Comparison of ENCODE assay signal across 8 mouse cellular contexts in genomic region chr17:55878282-55878635, GRCm38 (mm10). TPM values are rescaled to one million over a fixed set of nuclear protein-coding genes. Genes with fewer than 3 reads are reported as not detected.
DNase-seq lines count a peak whose midpoint lies in the region; ATAC-seq and TF ChIP-seq lines count a peak whose summit lies in the region.
"Not testable (repeated sequence)": the region's sequence is repeated elsewhere in the genome, so short reads cannot be mapped to it uniquely, and the experiment has no call there.

No protein-coding gene starts in this region.

- 3% methylated on average over 8 of the region's 8 CpGs for WGBS in embryonic facial prominence, embryonic 10.5 days
- WGBS in heart, adult 2 months: 1% methylated on average over 6 of the region's 8 CpGs
- WGBS in intestine, embryonic 14.5 days: under 1% methylated on average over 6 of the region's 8 CpGs
- WGBS in limb, embryonic 11.5 days: 6% methylated on average over 6 of the region's 8 CpGs
- WGBS in macrophage (ENCODE audit: missing documents): 0% methylated on average over 5 of the region's 8 CpGs

- peak overlapping the region; percentile 72 for H3K27ac ChIP-seq in embryonic facial prominence, embryonic 10.5 days (replicated peaks)
- H3K27ac ChIP-seq in heart, adult 2 months: peak overlapping the region; percentile 74
- H3K27ac ChIP-seq in intestine, embryonic 14.5 days (ENCODE audit: low read depth): peak overlapping the region; percentile 75
- not testable (repeated sequence) for H3K27ac ChIP-seq in limb, embryonic 11.5 days (replicated peaks; ENCODE audit: low read depth, low read length)
- H3K27ac ChIP-seq in macrophage: peak overlapping the region; percentile 60

- not testable (repeated sequence) for H3K9me3 ChIP-seq in embryonic facial prominence, embryonic 10.5 days; intestine, embryonic 14.5 days (ENCODE audit: control insufficient read depth, low read length); limb, embryonic 11.5 days (ENCODE audit: control insufficient read depth, low read length)

- peak overlapping the region; percentile 45; the same call in 1 of the 2 replicates for H3K9ac ChIP-seq in heart, adult 2 months (ENCODE audit: low read depth, low read length)
- H3K9ac ChIP-seq in intestine, embryonic 14.5 days (ENCODE audit: low read length): peak overlapping the region; percentile 51
- peak overlapping the region; percentile 49 for H3K9ac ChIP-seq in limb, embryonic 11.5 days (ENCODE audit: low read length)

- peak overlapping the region; percentile 68 for H3K4me2 ChIP-seq in intestine, embryonic 14.5 days (ENCODE audit: low read length)
- peak overlapping the region; percentile 56 for H3K4me2 ChIP-seq in limb, embryonic 11.5 days (ENCODE audit: low read depth, severe bottlenecking)

- peaks cover 13% of the 10 kb centered on the region for H3K4me1 ChIP-seq in embryonic facial prominence, embryonic 10.5 days
- not testable (repeated sequence) for H3K4me1 ChIP-seq in heart, adult 2 months (ENCODE audit: control insufficient read depth, insufficient read depth, low read length); intestine, embryonic 14.5 days (replicated peaks; ENCODE audit: control insufficient read depth, insufficient read depth, low read length); limb, embryonic 11.5 days (ENCODE audit: control insufficient read depth, insufficient read depth, low read length)

- TF ChIP-seq POLR2A in heart, adult 2 months (IDR thresholded peaks at IDR 0.05; ENCODE audit: insufficient read depth, low read depth, low read length): not testable (repeated sequence)

- POLR2A ChIA-PET in Patski (lab: Charles Lee): not testable (repeated sequence)

- intact Hi-C loops in heart, adult 2 months (cut with DNase I): not testable (repeated sequence)

- in situ Hi-C loops in Patski (cut with MboI; ENCODE audit: low pct_unique_long_range_greater_than_20kb): loop anchor here (5.0 kb wide), 1 partner anchor 69 kb away; the partner anchor contains the start of gene Zfp119b

- peak; percentile 1 for ATAC-seq in Patski
- not testable (repeated sequence) for ATAC-seq in intestine, embryonic 14.5 days (replicated peaks; ENCODE audit: low FRiP score, low TSS enrichment, low read depth); limb, embryonic 11.5 days (ENCODE audit: insufficient number of reproducible peaks, low FRiP score, low TSS enrichment, low read depth)

- not testable (repeated sequence) for TF ChIP-seq EP300 in heart, adult 2 months (IDR thresholded peaks at IDR 0.05; ENCODE audit: insufficient read depth, low read depth, low read length)

- not testable (repeated sequence) for H3K79me2 ChIP-seq in heart, adult 2 months (replicated peaks; ENCODE audit: control insufficient read depth, insufficient read depth, low read length)
- H3K79me2 ChIP-seq in macrophage (ENCODE audit: inconsistent target): peaks cover 49% of the 10 kb centered on the region

- TF ChIP-seq CTCF in Patski (IDR thresholded peaks at IDR 0.05); heart, adult 2 months (IDR thresholded peaks at IDR 0.05): not testable (repeated sequence)

- H3K36me3 ChIP-seq in embryonic facial prominence, embryonic 10.5 days (replicated peaks); heart, adult 2 months (ENCODE audit: control insufficient read depth, insufficient read depth, low read length); intestine, embryonic 14.5 days (ENCODE audit: control insufficient read depth, insufficient read depth, low read length); limb, embryonic 11.5 days (ENCODE audit: control insufficient read depth, insufficient read depth, low read length); macrophage (ENCODE audit: inconsistent target): not testable (repeated sequence)

- peak overlapping the region; percentile 60 for H3K4me3 ChIP-seq in embryonic facial prominence, embryonic 10.5 days
- peak overlapping the region; percentile 47 for H3K4me3 ChIP-seq in heart, adult 2 months
- H3K4me3 ChIP-seq in intestine, embryonic 14.5 days (ENCODE audit: low read depth, low read length): peak overlapping the region; percentile 48
- peak overlapping the region; percentile 31 for H3K4me3 ChIP-seq in limb, embryonic 11.5 days (ENCODE audit: low read depth, low read length)
- H3K4me3 ChIP-seq in macrophage (ENCODE audit: inconsistent target): peak overlapping the region; percentile 52

- DNase-seq in Patski (ENCODE audit: low read depth, low spot score); embryonic facial prominence, embryonic 10.5 days (ENCODE audit: low spot score): not testable (repeated sequence)
- DNase-seq in heart, adult 2 months: peak in 1 of 2 experiments; percentile 46
- peak; percentile 75 for DNase-seq in intestine, embryonic 14.5 days (ENCODE audit: low spot score)
- DNase-seq in limb, embryonic 11.5 days (ENCODE audit: low spot score): peak; percentile 25
- DNase-seq in ovary, postnatal 10 days (ENCODE audit: low spot score): peak; percentile 3
- DNase-seq in urinary bladder, postnatal 36 days (ENCODE audit: low spot score in 2 of 2): peak; percentile 4 to 8

- not testable (repeated sequence) for H3K27me3 ChIP-seq in Patski; embryonic facial prominence, embryonic 10.5 days (replicated peaks; ENCODE audit: low read depth, poor library complexity, severe bottlenecking); heart, adult 2 months (ENCODE audit: control insufficient read depth, insufficient read depth, low read length); intestine, embryonic 14.5 days (replicated peaks; ENCODE audit: control insufficient read depth, insufficient read depth, low read length); limb, embryonic 11.5 days (ENCODE audit: control insufficient read depth, insufficient read depth, low read length)

- CTCF ChIA-PET in Patski (lab: Charles Lee): not testable (repeated sequence)

RNA-seq across cellular contexts. Expression of gene Zfp119a, which starts 0.5 kb away (rescaled TPM):
- polyA plus RNA-seq in Patski (2021) (6.5 TPM), macrophage (2018) (3.7 to 8.0 TPM (median 5.0 TPM) in 3 replicates)
- polyA plus RNA-seq in embryonic facial prominence, embryonic 10.5 days (2016; fragmentation: Nextera tagmentation; extraction: Ambion mirVana): 9.4 and 10.2 TPM in 2 replicates
- 1 to 10 TPM; 4.0 to 4.2 TPM for total RNA-seq in heart, adult 2 months (2021)
- polyA plus RNA-seq in heart, adult 2 months (2012; rRNA removed): 0.43 and 1.0 TPM in 2 replicates
- polyA plus RNA-seq in intestine, embryonic 14.5 days (2014; fragmentation: Nextera tagmentation; extraction: Ambion mirVana): 7.7 and 8.3 TPM in 2 replicates
- 10.3 TPM in 2 replicates for polyA plus RNA-seq in limb, embryonic 11.5 days (2014; fragmentation: Nextera tagmentation; extraction: Ambion mirVana)
- 10 to 100 TPM; 11.8 to 53.4 (median 20.8) TPM for total RNA-seq in macrophage (2018; cell fraction: chromatin; rRNA removed)
- 1 to 10 TPM; 2.2 to 7.7 (median 4.2) TPM for total RNA-seq in macrophage (2018; cell fraction: cytosol; rRNA removed)
- 10 to 100 TPM in 14 of 26 experiments, 1 to 10 TPM in 12; 6.4 to 22.5 (median 11.1) TPM for total RNA-seq in macrophage (2018; cell fraction: nucleus; rRNA removed)

RNA-seq across cellular contexts. Expression of gene Zfp959, which starts 13.6 kb away (rescaled TPM):
- polyA plus RNA-seq in Patski (2021) (6.8 TPM), macrophage (2018) (5.9 to 12.3 TPM (median 6.4 TPM) in 3 replicates)
- polyA plus RNA-seq in embryonic facial prominence, embryonic 10.5 days (2016; fragmentation: Nextera tagmentation; extraction: Ambion mirVana): 13.5 and 15.8 TPM in 2 replicates
- total RNA-seq in heart, adult 2 months (2021): 1 to 10 TPM; 3.8 TPM
- 1.4 and 2.1 TPM in 2 replicates for polyA plus RNA-seq in heart, adult 2 months (2012; rRNA removed)
- 12.3 and 13.1 TPM in 2 replicates for polyA plus RNA-seq in intestine, embryonic 14.5 days (2014; fragmentation: Nextera tagmentation; extraction: Ambion mirVana)
- 16.6 and 17.8 TPM in 2 replicates for polyA plus RNA-seq in limb, embryonic 11.5 days (2014; fragmentation: Nextera tagmentation; extraction: Ambion mirVana)
- 10 to 100 TPM in 22 of 26 experiments, 1 to 10 TPM in 4; 7.5 to 25.0 (median 16.4) TPM for total RNA-seq in macrophage (2018; cell fraction: chromatin; rRNA removed)
- total RNA-seq in macrophage (2018; cell fraction: cytosol; rRNA removed): 1 to 10 TPM; 3.2 to 9.1 (median 6.2) TPM
- total RNA-seq in macrophage (2018; cell fraction: nucleus; rRNA removed): 10 to 100 TPM in 23 of 26 experiments, 1 to 10 TPM in 3; 6.8 to 27.9 (median 15.1) TPM
